Mouse (Mus musculus): ENCODE data around the gene Ppargc1a.

- no peak for TF ChIP-seq POLR2AphosphoS5 (IDR thresholded peaks at IDR 0.05; ENCODE audit: insufficient replicate concordance, low read depth, low read length)
- no peak for TF ChIP-seq CTCF (IDR thresholded peaks at IDR 0.05; ENCODE audit: low read depth, low read length)
- TF ChIP-seq GATA1 (IDR thresholded peaks at IDR 0.05; ENCODE audit: borderline replicate concordance, low read length): no peak
- TF ChIP-seq GATA2 (IDR thresholded peaks at IDR 0.05; ENCODE audit: borderline replicate concordance, low read depth, low read length): no peak
These were observed 69.5 kb downstream of the Ppargc1a start for GRCm38 (mm10) chr5:51497910-51498517.

All from G1E (cell line).